Mouse (Mus musculus) embryo, embryonic 10.5 days (tissue): ENCODE measurements around the gene Sp1.

Source experiments
- DNase-seq: peaks from one replicate; pipeline ENCODE4 v3.0.0-alpha.2; 2015; ENCODE audit warnings: low spot score

Gene Sp1

DNA sequence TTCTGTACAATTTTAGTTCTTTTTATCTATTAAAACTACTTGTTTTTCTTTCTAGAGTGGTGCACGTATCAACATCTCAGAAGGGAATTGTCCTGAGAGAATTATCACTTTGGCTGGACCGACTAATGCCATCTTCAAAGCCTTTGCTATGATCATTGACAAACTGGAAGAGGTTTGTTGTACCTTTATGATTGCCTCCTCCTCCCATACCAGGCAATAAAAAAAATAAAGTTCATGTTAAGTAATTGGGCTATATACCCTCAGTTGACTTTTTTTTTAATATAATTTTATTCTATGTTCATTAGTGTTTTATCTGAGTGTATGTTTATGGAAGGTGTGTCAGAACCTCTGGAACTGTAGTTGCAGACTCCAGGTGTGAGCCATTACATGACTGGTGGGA, 68.6 kb downstream of the Sp1 start:
- DNase-seq = no peak

GRCm38 (mm10) chr15:102483136-102483535, 77.2 kb downstream of the Sp1 start:
- no peak for DNase-seq

- DNase-seq = no peak
These were observed 79.9 kb downstream of the Sp1 start for GRCm38 (mm10) chr15:102485853-102486252.
